Mouse (Mus musculus) CH12F3 (cell line): ENCODE measurements around the gene Olfr683.
"Not testable (repeated sequence)": the region's sequence is repeated elsewhere in the genome, so short reads cannot be mapped to it uniquely, and the experiment has no call there.

Source experiments
- in situ Hi-C: fragments of 300-500 bp; cut with MboI; formaldehyde crosslinking; loops from 2 replicates; pipeline ENCODE4 v1.14.3; 2020; ENCODE audit warnings: low sequenced_read_pairs

The Olfr683 gene

GRCm38 (mm10) chr7:105146912-105147311, at the start of gene Olfr683:
Olfr683 (minus strand) TSS chr7:105147012.
- in situ Hi-C loops, result no loop called here

GRCm38 (mm10) chr7:105185912-105186311, 39.1 kb upstream of the Olfr683 start, which contains the start of gene Olfr685:
Olfr685 (minus strand) TSS chr7:105186012.
- in situ Hi-C loops, result no loop called here

DNA sequence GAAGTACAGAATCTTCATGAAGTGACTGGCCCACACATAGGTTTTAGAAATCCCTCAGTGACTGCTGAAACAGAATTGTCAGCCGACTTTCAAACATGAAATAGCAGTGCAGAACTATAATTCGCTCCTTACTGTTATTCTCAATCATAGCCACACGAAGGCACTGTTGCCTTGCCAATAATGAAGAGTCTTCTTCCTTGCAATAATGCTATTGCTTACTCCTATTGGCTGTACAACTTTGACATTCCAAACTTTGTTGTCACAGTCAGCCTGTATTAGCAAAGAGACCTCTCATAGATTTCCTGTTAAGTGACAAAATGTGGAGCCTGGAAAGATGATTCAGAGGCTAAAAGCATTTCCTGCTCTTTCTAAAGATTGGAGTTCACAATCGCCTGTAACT, 24.0 kb upstream of the Olfr683 start:
- in situ Hi-C loops, result no loop called here

DNA sequence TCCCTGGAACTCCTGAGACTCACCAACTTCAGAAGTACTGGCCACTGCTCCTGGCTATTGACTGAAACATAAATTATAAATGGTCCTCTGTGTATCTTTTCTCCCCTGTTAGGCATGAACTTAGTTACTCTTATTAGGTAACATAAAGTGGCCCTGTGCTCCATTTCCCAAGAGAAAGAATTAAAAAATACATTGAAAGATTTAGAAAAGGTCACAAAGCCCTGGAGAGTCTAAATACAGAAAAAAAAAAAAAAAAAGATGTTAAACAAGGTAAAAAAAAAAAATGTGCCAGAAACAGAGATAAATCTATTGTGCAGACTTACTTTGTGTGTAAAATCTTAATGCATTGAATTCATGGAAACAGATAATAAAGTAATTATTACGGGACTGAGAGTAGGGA, 16.7 kb upstream of the Olfr683 start, which contains the start of gene Olfr684:
Olfr684 (minus strand) TSS at position 101 of the 400 bp plus-strand sequence.
- in situ Hi-C loops, result no loop called here

- in situ Hi-C loops, result no loop called here
Observed at GRCm38 (mm10) chr7:105141275-105141674, 5.5 kb downstream of the Olfr683 start.

- in situ Hi-C loops, result no loop called here
Observed at GRCm38 (mm10) chr7:105116536-105116935, 30.3 kb downstream of the Olfr683 start, which contains the start of gene Olfr681. Olfr681 (plus strand) TSS chr7:105116836.

- in situ Hi-C loops, result not testable (repeated sequence)
Observed at GRCm38 (mm10) chr7:105092717-105093116, 54.1 kb downstream of the Olfr683 start, which contains the start of gene Olfr680-ps1. Olfr680-ps1 (minus strand) TSS chr7:105092817.
